Mouse (Mus musculus) testis, adult 2 months (tissue): ENCODE measurements around the gene Gm44965. TPM values are rescaled to one million over a fixed set of nuclear protein-coding genes. Genes with fewer than 3 reads are reported as not detected.
A peak's percentile ranks its signal among the peaks of the same experiment; 100 is the strongest.

Source experiments
- H3K27ac ChIP-seq: fragments of 200-500 bp; 2 replicates; pipeline ENCODE4 v1.5.1; 2012; ENCODE audit warnings: low read depth, low read length; ENCODE audit not compliant: control insufficient read depth, insufficient read depth
- H3K27me3 ChIP-seq: fragments of 200-500 bp; 2 replicates; pipeline ENCODE4 v1.6.1; 2012; ENCODE audit warnings: mild to moderate bottlenecking, low read length, moderate library complexity; ENCODE audit not compliant: control insufficient read depth, insufficient read depth
- H3K36me3 ChIP-seq: fragments of 200-500 bp; 2 replicates; pipeline ENCODE4 v1.6.1; 2012; ENCODE audit warnings: mild to moderate bottlenecking, low read length; ENCODE audit not compliant: control insufficient read depth, insufficient read depth
- H3K4me1 ChIP-seq: fragments of 200-500 bp; 2 replicates; pipeline ENCODE4 v1.6.1; 2012; ENCODE audit warnings: low read length; ENCODE audit not compliant: control insufficient read depth, insufficient read depth
- H3K4me3 ChIP-seq: fragments of 200-500 bp; 2 replicates; pipeline ENCODE4 v1.5.1; 2012; ENCODE audit warnings: low read depth, mild to moderate bottlenecking, low read length, moderate library complexity, mixed read lengths; ENCODE audit not compliant: control insufficient read depth
- CTCF ChIP-seq: fragments of 200-500 bp; IDR thresholded peaks from 2 replicates; pipeline ENCODE4 v1.5.1; 2012; ENCODE audit warnings: low read depth, mild to moderate bottlenecking, inconsistent platforms, low read length, moderate library complexity; ENCODE audit not compliant: control insufficient read depth, insufficient read depth, insufficient replicate concordance
- POLR2A ChIP-seq: fragments of 200-500 bp; IDR thresholded peaks from 2 replicates; pipeline ENCODE4 v1.6.1; 2012; ENCODE audit warnings: low read depth, mild to moderate bottlenecking, inconsistent platforms, low read length, moderate library complexity; ENCODE audit not compliant: control insufficient read depth
- polyA plus RNA-seq: library from polyadenylated mRNA; depleted of rRNA; stranded (reverse); fragments of >200 nt; gene quantifications from 2 replicates; pipeline ENCODE4 v1.2.3, GENCODE M21; 2012; rRNA removed

Gene Gm44965
- polyA plus RNA-seq, 1 experiment: not detected

GRCm38 (mm10) chr6:48658721-48659120, 65.0 kb downstream of the Gm44965 start:
- H3K27me3 ChIP-seq: no peaks in the 10 kb centered on the region
- no peak overlapping the region for H3K27ac ChIP-seq
- no peaks in the 10 kb centered on the region for H3K4me1 ChIP-seq
- no peaks in the 10 kb centered on the region for H3K36me3 ChIP-seq
- TF ChIP-seq POLR2A (no peak), CTCF (no peak)
- H3K4me3 ChIP-seq: no peak overlapping the region

- Histone ChIP-seq H3K4me3 (no peak overlapping the region), H3K36me3 (no peaks in the 10 kb centered on the region), H3K4me1 (no peaks in the 10 kb centered on the region; the same call in 1 of the 2 replicates), H3K27me3 (no peaks in the 10 kb centered on the region), H3K27ac (no peak overlapping the region)
- no peak for TF ChIP-seq CTCF
- no peak for TF ChIP-seq POLR2A
Observed at GRCm38 (mm10) chr6:48664750-48665149, 71.0 kb downstream of the Gm44965 start.

GRCm38 (mm10) chr6:48665471-48665870, 71.7 kb downstream of the Gm44965 start:
- Histone ChIP-seq H3K4me1 (no peaks in the 10 kb centered on the region; the same call in 1 of the 2 replicates), H3K36me3 (no peaks in the 10 kb centered on the region), H3K27ac (no peak overlapping the region), H3K27me3 (no peaks in the 10 kb centered on the region), H3K4me3 (no peak overlapping the region)
- no peak for TF ChIP-seq POLR2A
- TF ChIP-seq CTCF: no peak

- no peaks in the 10 kb centered on the region; the same call in 1 of the 2 replicates for H3K4me1 ChIP-seq
- no peak for TF ChIP-seq POLR2A
- TF ChIP-seq CTCF: no peak
- H3K27me3 ChIP-seq: no peaks in the 10 kb centered on the region
- no peak overlapping the region for H3K27ac ChIP-seq
- H3K4me3 ChIP-seq: peak overlapping the region; percentile 18; the same call in 1 of the 2 replicates
- H3K36me3 ChIP-seq: no peaks in the 10 kb centered on the region
Observed at GRCm38 (mm10) chr6:48666159-48666586, 72.4 kb downstream of the Gm44965 start.

- TF ChIP-seq POLR2A (no peak; the same call in 1 of the 2 replicates), CTCF (no peak)
- Histone ChIP-seq H3K4me1 (no peaks in the 10 kb centered on the region; the same call in 1 of the 2 replicates), H3K36me3 (no peaks in the 10 kb centered on the region), H3K27me3 (no peaks in the 10 kb centered on the region), H3K27ac (peak overlapping the region; percentile 94), H3K4me3 (peak overlapping the region; percentile 86)
Observed at GRCm38 (mm10) chr6:48668022-48668421, 74.3 kb downstream of the Gm44965 start.

Other genes with a start within 250 kb of the Gm44965 start
- gene Krba1, start 198.4 kb upstream of the Gm44965 start, polyA plus RNA-seq: 54.8 and 60.1 TPM in 2 replicates
- 1.4 and 1.8 TPM in 2 replicates for gene Zfp467, start 148.1 kb upstream of the Gm44965 start, polyA plus RNA-seq
- 1.6 and 2.1 TPM in 2 replicates for gene Sspo, start 145.7 kb upstream of the Gm44965 start, polyA plus RNA-seq
- 18.7 and 20.4 TPM in 2 replicates for gene Atp6v0e2, start 56.3 kb upstream of the Gm44965 start, polyA plus RNA-seq
- 54.3 and 54.4 TPM in 2 replicates for gene Lrrc61, start 39.1 kb upstream of the Gm44965 start, polyA plus RNA-seq
- 10.5 and 11.0 TPM in 2 replicates for gene Rarres2, start 21.2 kb upstream of the Gm44965 start, polyA plus RNA-seq
- gene Gm45021, start 4.3 kb upstream of the Gm44965 start, polyA plus RNA-seq: not detected in 2 replicates
- 16.8 and 17.8 TPM in 2 replicates for gene Repin1, start 58 bp upstream of the Gm44965 start, polyA plus RNA-seq
- 1.8 and 1.9 TPM in 2 replicates for gene Zfp775, start 8.1 kb downstream of the Gm44965 start, polyA plus RNA-seq
- 0.31 TPM in 2 replicates for gene AI854703, start 32.8 kb downstream of the Gm44965 start, polyA plus RNA-seq
- gene Gimap8, start 53.3 kb downstream of the Gm44965 start, polyA plus RNA-seq: 0.13 and 0.21 TPM in 2 replicates
- 0.19 TPM in 1 of 2 replicates, not detected in the other for gene Gimap9, start 82.2 kb downstream of the Gm44965 start, polyA plus RNA-seq
- 0.38 and 0.53 TPM in 2 replicates for gene Gimap4, start 90.6 kb downstream of the Gm44965 start, polyA plus RNA-seq
- 0.46 and 0.57 TPM in 2 replicates for gene Gimap6, start 114.3 kb downstream of the Gm44965 start, polyA plus RNA-seq
- gene Gm28053, start 124.7 kb downstream of the Gm44965 start, polyA plus RNA-seq: not detected in 2 replicates
- not detected in 2 replicates for gene Gimap7, start 124.7 kb downstream of the Gm44965 start, polyA plus RNA-seq
- gene Gimap1, start 145.1 kb downstream of the Gm44965 start, polyA plus RNA-seq: 0.31 and 0.36 TPM in 2 replicates
- 0.30 and 0.76 TPM in 2 replicates for gene Gimap5, start 152.3 kb downstream of the Gm44965 start, polyA plus RNA-seq
- gene Gimap3, start 176.9 kb downstream of the Gm44965 start, polyA plus RNA-seq: 0.17 and 0.42 TPM in 2 replicates
- 18.5 and 19.1 TPM in 2 replicates for gene Tmem176a, start 247.0 kb downstream of the Gm44965 start, polyA plus RNA-seq
- gene Tmem176b, start 247.6 kb downstream of the Gm44965 start, polyA plus RNA-seq: 49.0 and 49.2 TPM in 2 replicates